Mouse (Mus musculus) intestine, embryonic 15.5 days (tissue): ENCODE results near the gene Lypla2. TPM values are rescaled to one million over a fixed set of nuclear protein-coding genes. Genes with fewer than 3 reads are reported as not detected.

ENCODE experiments used
- ATAC-seq: fragments of 200-750 bp; cut with Nextera tagmentation; 2 replicates; pipeline ENCODE4 v1.8.0; 2017; ENCODE audit warnings: moderate TSS enrichment, moderate library complexity
- H3K27ac ChIP-seq: fragments of 300-500 bp; sonication (generic); 2 replicates; pipeline ENCODE4 v1.5.1; 2015; ENCODE audit warnings: mild to moderate bottlenecking, inconsistent platforms
- H3K27me3 ChIP-seq: fragments of 300-500 bp; sonication (generic); replicated peaks from 2 replicates; pipeline ENCODE4 v1.6.1; 2015; ENCODE audit warnings: inconsistent platforms
- H3K36me3 ChIP-seq: fragments of 300-500 bp; sonication (generic); 2 replicates; pipeline ENCODE4 v1.6.1; 2015; ENCODE audit warnings: inconsistent platforms
- H3K4me1 ChIP-seq: fragments of 300-500 bp; sonication (generic); replicated peaks from 2 replicates; pipeline ENCODE4 v1.6.1; 2015; ENCODE audit warnings: inconsistent platforms
- H3K4me2 ChIP-seq: fragments of 300-500 bp; sonication (generic); replicated peaks from 2 replicates; pipeline ENCODE4 v1.6.1; 2015; ENCODE audit warnings: mild to moderate bottlenecking, inconsistent platforms
- H3K4me3 ChIP-seq: fragments of 300-500 bp; sonication (generic); replicated peaks from 2 replicates; pipeline ENCODE4 v1.5.1; 2015; ENCODE audit warnings: inconsistent platforms
- H3K9ac ChIP-seq: fragments of 300-500 bp; sonication (generic); 2 replicates; pipeline ENCODE4 v1.6.1; 2015; ENCODE audit warnings: inconsistent platforms
- H3K9me3 ChIP-seq: fragments of 300-500 bp; sonication (generic); 2 replicates; pipeline ENCODE4 v1.6.1; 2016; ENCODE audit warnings: inconsistent platforms
- WGBS: fragments of 180-500 bp; shearing (Covaris S2); methylation state at CpG from one replicate; pipeline ENCODE4 v1.1.7; 2015; 5-methylcytosine and 5-hydroxymethylcytosine counted together
- polyA plus RNA-seq: library from polyadenylated mRNA; unstranded; fragments of >200 nt; fragmentation: Nextera tagmentation; extraction: Ambion mirVana; gene quantifications from 2 replicates; pipeline ENCODE4 v1.2.1, GENCODE M21; 2015

Gene Lypla2
- polyA plus RNA-seq: 99.4 and 108 TPM in 2 replicates

DNA sequence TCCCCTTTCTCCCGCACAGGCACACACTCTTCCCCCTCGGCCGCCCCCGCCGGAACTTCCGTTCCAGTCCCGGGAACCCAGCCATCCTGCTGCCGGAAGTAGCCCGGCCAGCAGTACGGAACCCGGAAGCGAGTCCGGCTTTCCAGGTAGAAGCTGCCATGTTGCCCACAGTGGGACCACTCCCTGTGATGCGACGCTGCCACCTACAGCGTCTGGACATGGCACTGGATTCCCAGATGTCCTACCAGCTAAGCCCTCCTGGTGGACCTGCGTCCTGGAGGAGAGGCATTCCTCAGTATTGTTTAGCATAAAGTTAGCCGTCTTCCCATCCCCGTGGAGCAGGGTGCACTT lies at the start of gene Lypla2:
Gene Lypla2 (minus strand): TSS at position 71 of the 351 bp plus-strand sequence.
- 1% methylated on average over 19 of the region's 19 CpGs for WGBS
- peak within 1 kb of the TSS; percentile 74 for H3K27ac ChIP-seq

DNA sequence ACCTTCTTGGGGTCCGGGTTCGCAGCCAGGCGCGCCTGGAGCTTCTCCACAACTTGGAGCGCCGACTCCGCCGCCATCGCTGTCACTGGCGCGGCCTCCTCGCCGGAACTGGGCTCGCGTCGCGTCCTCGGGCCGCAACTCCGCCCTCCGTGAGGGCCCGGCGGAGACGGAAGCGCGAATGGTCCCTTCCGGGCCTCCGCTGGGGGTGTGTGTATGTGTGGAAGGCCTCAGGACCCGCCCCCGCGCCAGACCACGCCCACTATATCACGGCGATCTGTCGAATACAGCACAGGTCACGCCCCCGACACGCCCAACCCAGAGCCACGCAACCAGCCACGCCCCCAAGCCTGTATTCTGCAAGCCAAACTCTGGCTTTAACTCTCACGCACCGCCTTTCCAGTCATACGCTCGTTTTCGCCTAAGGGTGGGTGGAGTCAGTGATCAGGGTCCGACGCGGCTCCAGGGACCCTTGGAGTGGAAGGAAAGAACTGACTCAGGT lies 49.2 kb upstream of the Lypla2 start, which contains the start of gene Eloa:
Gene Eloa (minus strand): TSS at position 215 of the 499 bp plus-strand sequence.
- WGBS: under 1% methylated on average over 47 of the region's 48 CpGs
- H3K27me3 ChIP-seq: no peaks in the 10 kb centered on the region
- peaks cover 11% of the 10 kb centered on the region; the same call in 1 of the 2 replicates for H3K4me1 ChIP-seq
- peak within 1 kb of the TSS; percentile 97 for H3K9ac ChIP-seq
- peak within 1 kb of the TSS; percentile 84 for H3K27ac ChIP-seq
- no peaks in the 10 kb centered on the region for H3K9me3 ChIP-seq
- peak within 1 kb of the TSS; percentile 73 for H3K4me2 ChIP-seq
- ATAC-seq: peak; percentile 100
- no peaks in the 10 kb centered on the region for H3K36me3 ChIP-seq
- H3K4me3 ChIP-seq: peak within 1 kb of the TSS; percentile 78

More for the DNA sequence above, at the start of gene Lypla2:
- Histone ChIP-seq H3K4me3 (peak within 1 kb of the TSS; percentile 94), H3K4me1 (peaks cover 27% of the 10 kb centered on the region), H3K27me3 (no peaks in the 10 kb centered on the region), H3K9ac (peak within 1 kb of the TSS; percentile 95), H3K4me2 (peak within 1 kb of the TSS; percentile 88), H3K9me3 (no peaks in the 10 kb centered on the region), H3K36me3 (peaks cover 36% of the 10 kb centered on the region)
- peak; percentile 89 for ATAC-seq

DNA sequence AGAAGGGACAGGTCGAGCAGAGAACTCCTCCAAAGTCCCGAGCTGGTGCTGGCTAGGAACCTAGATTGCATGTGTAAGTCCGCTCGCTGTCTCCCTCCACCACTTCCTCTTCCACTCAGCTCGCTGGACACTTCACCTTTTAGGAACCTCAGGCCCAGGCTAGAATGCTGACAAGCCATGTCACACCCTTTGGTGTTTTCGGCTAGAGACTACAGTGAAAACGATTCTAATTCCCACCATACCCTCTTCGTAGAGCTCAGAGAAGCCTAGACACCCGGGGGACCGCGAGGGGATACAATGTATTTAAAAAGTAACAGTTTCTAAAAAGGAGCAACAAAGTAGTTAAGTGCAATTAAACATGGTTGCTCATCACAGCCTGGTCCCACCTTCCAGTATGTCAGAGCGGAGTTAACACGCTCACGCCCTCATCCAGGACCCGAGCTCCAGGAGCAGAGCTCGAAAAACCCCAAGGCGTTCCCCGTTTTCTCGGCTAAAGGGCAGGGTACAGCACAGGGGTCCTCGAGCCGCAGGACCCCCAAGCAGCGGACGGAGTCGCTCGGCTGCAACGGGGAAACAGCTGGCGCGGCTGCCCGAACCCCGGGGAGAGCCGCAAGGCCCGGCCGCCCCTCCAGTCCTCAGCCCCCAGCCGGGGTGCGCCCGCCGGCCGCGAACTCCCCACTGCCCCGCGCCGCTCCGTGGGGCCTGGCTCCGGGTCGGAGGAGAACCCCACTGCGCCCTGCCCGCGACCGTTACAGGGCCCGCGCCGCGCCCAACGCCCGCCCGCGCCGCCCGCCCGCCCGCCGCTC lies 48.5 kb upstream of the Lypla2 start:
- WGBS: under 1% methylated on average over 53 of the region's 62 CpGs
- peak overlapping the region; percentile 84 for H3K27ac ChIP-seq
- H3K27me3 ChIP-seq: no peaks in the 10 kb centered on the region

DNA sequence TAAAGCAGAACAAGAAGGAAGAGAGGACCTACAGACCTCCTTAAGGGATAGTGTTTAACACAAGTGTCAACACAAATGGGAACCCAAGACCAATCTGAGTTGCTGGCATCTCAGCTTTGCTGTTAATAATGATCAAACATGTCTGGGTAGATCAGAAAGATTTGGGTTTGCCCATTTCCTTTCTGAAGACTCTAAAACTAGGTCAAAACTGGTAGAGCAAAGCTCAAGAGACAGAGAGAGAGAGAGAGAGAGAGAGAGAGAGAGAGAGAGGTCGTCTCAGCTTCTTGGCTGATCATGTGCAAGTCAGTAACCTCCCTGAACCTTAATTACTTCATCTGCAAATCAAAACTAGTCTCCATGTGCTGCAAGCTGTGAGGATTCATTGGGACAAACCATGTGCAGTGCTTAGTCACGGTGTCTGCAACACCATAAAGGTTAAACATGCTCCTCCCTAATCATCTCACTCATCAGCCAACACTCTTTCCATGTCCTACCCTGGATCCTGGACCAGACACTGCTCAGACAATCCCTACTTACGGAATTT lies 43.7 kb upstream of the Lypla2 start:
- WGBS: 76% methylated on average over 3 of the region's 3 CpGs
- H3K4me2 ChIP-seq: no peak overlapping the region
- H3K27me3 ChIP-seq: no peaks in the 10 kb centered on the region
- H3K4me1 ChIP-seq: peaks cover 11% of the 10 kb centered on the region; the same call in 1 of the 2 replicates
- peaks cover 10% of the 10 kb centered on the region; the same call in 1 of the 2 replicates for H3K36me3 ChIP-seq
- ATAC-seq: no peak
- H3K9ac ChIP-seq: no peak overlapping the region
- no peak overlapping the region for H3K4me3 ChIP-seq
- no peak overlapping the region for H3K27ac ChIP-seq
- no peaks in the 10 kb centered on the region for H3K9me3 ChIP-seq

More for the DNA sequence above, 48.5 kb upstream of the Lypla2 start:
- peak overlapping the region; percentile 73 for H3K4me2 ChIP-seq
- H3K9me3 ChIP-seq: no peaks in the 10 kb centered on the region
- H3K4me1 ChIP-seq: peaks cover 11% of the 10 kb centered on the region; the same call in 1 of the 2 replicates
- no peaks in the 10 kb centered on the region for H3K36me3 ChIP-seq
- peak overlapping the region; percentile 78 for H3K4me3 ChIP-seq
- ATAC-seq: peak; percentile 82
- peak overlapping the region; percentile 97 for H3K9ac ChIP-seq

DNA sequence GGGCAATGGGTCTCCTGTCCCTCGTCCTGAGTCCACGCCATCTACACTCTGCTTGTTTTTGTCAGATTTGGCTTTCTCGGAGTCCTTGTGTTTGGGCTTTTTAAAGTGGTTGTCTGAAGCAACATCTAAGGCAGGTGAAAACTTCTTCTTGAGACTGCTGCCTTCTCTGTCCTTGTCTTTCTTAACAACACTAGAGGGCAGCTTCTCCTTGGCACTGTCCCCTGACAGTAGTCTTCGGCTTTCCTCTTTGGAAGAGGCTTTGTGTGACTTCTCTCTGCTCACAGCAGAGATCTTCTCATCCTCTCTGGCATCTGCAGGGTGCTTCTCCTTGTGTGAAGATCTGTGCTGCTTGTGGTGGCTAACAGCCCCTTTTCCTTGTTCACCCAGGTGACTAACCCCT lies 38.2 kb upstream of the Lypla2 start:
- Histone ChIP-seq H3K27ac (no peak overlapping the region), H3K9me3 (no peaks in the 10 kb centered on the region), H3K9ac (no peak overlapping the region), H3K4me1 (no peaks in the 10 kb centered on the region), H3K4me3 (no peak overlapping the region), H3K4me2 (no peak overlapping the region), H3K36me3 (peaks cover 52% of the 10 kb centered on the region), H3K27me3 (no peaks in the 10 kb centered on the region)
- ATAC-seq: no peak
- 93% methylated on average over 4 of the region's 4 CpGs for WGBS

DNA sequence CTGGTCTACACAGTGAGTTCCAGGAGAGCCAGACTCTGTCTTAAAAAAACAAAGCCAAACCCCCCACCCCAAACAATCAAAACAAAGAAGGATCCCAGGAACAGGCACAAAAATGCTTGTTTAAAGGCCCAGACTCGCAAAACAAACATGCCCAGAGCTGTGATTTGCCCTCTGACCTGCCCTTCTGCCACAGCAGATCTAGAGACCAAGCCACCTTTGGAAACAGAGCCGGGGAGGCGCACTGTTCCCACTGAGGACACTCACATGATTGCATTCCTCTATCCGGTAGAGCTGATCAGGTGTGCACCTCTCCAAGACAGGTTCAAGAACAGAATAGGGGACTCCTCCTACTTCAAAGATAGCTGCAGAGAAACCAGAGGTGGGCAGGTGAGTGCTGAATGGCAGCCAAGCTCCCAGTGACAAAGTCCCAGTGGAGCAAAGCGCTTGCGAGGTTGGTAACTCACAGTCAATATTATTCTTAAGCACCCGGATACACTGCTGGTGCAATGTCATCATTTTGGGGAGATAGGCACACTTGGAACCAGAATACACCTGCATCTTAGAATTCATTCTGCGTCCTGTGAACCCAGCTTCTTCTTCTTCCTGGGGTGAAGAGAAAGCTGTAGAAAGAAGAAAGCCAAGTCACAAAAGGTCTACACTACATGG lies 36.5 kb upstream of the Lypla2 start:
- whole genome bisulfite sequencing: 87% methylated on average over 8 of the region's 8 CpGs
- no peaks in the 10 kb centered on the region for H3K27me3 ChIP-seq
- ATAC-seq: no peak
- no peaks in the 10 kb centered on the region for H3K9me3 ChIP-seq
- H3K27ac ChIP-seq: no peak overlapping the region
- H3K36me3 ChIP-seq: peaks cover 65% of the 10 kb centered on the region
- H3K9ac ChIP-seq: no peak overlapping the region
- no peak overlapping the region for H3K4me2 ChIP-seq
- H3K4me3 ChIP-seq: no peak overlapping the region
- H3K4me1 ChIP-seq: no peaks in the 10 kb centered on the region

DNA sequence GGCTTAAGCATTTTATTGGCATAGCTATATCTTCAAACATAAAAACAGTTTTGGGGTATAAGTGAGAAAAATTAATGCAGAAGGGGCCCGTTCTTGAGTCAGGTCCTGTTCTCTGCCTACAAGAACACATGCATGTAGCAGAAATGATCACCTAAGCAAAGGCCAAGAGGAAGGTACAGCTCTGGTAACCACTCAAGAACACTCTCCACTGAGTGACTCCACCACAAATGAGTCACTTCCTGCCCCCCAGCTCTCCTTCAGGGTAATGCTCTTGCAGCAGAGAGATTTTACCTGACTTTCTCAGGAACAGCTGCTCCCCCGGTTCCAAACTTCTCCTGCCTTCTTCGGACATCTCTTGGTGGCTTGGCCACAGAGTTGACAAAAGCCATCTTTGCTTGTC lies 34.4 kb upstream of the Lypla2 start:
- H3K36me3 ChIP-seq: peaks cover 64% of the 10 kb centered on the region
- 92% methylated on average over 3 of the region's 3 CpGs for WGBS

DNA sequence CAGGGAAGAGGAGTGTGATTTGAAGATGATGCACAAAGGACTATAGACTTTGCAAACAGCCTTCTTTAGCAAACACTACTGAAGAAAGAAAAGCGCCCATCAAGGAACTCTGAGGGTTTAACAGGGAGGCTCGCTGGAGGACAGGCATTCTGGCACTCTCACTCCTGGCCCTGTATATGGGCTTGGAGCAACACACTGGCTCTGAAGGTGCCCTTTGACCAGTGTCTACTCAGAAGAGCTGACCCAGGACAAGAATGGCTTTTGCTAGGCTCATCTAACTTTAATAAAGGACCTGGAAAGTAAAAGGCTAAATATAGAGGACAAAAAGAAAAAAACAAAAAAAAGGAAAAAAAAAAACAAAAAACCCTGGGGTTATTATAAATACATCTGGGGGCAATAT lies 32.5 kb upstream of the Lypla2 start:
- H3K36me3 ChIP-seq: peaks cover 59% of the 10 kb centered on the region
- no peak overlapping the region for H3K4me3 ChIP-seq
- no peaks in the 10 kb centered on the region for H3K4me1 ChIP-seq
- H3K9me3 ChIP-seq: no peaks in the 10 kb centered on the region
- H3K4me2 ChIP-seq: no peak overlapping the region
- no peak overlapping the region for H3K9ac ChIP-seq
- H3K27me3 ChIP-seq: no peaks in the 10 kb centered on the region
- 93% methylated on average over 2 of the region's 2 CpGs for WGBS
- ATAC-seq: no peak
- no peak overlapping the region for H3K27ac ChIP-seq

More for the DNA sequence above, 34.4 kb upstream of the Lypla2 start:
- Histone ChIP-seq H3K4me2 (no peak overlapping the region), H3K9ac (no peak overlapping the region), H3K27ac (no peak overlapping the region), H3K27me3 (no peaks in the 10 kb centered on the region), H3K4me1 (no peaks in the 10 kb centered on the region), H3K9me3 (no peaks in the 10 kb centered on the region), H3K4me3 (no peak overlapping the region)
- no peak for ATAC-seq

DNA sequence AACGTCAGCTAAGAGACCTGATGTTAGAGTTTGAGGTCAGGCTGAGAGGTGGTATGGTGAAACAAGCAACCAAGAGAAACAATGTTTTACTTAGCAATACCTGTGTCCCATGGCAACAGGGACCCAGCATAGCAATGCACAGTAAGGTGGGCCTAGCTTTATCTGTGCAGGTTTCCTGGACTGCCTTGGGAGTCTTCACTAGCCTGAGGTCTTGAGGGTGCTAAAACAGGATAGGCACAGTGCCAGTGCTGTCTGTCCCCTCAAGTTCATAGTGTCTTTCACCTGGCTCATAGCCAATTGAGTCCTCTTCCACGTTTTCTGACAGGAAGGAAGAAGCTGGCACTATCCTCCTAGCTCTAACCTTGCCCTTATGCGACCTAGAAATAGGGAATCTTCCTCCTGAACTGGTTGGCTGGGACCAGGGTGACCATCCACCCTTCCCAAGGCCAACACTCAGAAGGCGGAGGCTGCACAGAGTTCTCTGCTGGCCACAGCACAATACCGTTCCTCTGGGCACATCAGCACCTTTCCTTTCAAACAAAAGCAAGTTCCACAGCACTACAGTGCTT lies 31.8 kb upstream of the Lypla2 start:
- H3K27ac ChIP-seq: no peak overlapping the region
- H3K4me3 ChIP-seq: no peak overlapping the region
- no peaks in the 10 kb centered on the region for H3K4me1 ChIP-seq
- H3K36me3 ChIP-seq: peaks cover 53% of the 10 kb centered on the region
- ATAC-seq: no peak
- no peak overlapping the region for H3K9ac ChIP-seq
- no peak overlapping the region for H3K4me2 ChIP-seq
- no peaks in the 10 kb centered on the region for H3K9me3 ChIP-seq
- 84% methylated on average over 5 of the region's 5 CpGs for whole genome bisulfite sequencing
- no peaks in the 10 kb centered on the region for H3K27me3 ChIP-seq

DNA sequence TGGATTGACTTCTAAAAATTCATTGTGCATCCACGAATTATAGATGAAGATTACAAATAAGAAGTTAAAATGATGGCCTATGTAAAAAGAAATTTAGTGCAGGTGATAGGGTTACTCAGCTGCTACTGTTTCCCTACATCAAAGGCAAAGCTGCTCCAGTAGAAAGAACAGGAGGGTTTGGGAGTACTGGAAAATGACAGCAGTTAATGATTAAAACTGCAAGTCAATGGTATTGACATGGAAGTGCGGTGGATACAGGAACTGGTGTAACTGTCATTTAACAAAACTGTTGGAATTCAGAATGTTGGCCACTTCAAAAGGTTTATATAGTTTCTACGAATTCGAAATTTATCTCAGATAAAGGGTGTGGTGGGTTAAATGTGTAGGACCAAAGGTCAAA lies 22.7 kb upstream of the Lypla2 start:
- Histone ChIP-seq H3K27ac (no peak overlapping the region), H3K9ac (no peak overlapping the region), H3K9me3 (no peaks in the 10 kb centered on the region), H3K4me1 (no peaks in the 10 kb centered on the region), H3K27me3 (no peaks in the 10 kb centered on the region), H3K4me2 (no peak overlapping the region), H3K4me3 (no peak overlapping the region), H3K36me3 (no peaks in the 10 kb centered on the region)
- whole genome bisulfite sequencing: 81% methylated on average over 4 of the region's 4 CpGs
- ATAC-seq: no peak

DNA sequence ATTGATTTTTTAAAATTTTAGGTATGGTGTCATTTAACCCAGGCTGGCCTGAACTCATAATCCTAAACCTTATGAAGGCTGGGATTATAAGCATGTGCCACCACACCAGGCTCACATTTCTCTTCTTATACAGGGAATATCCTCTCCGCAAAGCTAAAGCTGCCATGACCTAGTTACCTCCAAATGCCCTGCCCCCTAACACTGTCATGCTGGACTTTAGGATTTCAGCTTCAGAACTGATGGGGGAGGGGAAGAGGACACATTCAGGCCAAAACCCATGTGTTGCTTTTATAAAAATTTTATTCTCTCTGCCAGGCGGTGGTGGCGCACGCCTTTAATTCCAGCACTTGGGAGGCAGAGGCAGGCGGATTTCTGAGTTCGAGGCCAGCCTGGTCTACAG lies 21.5 kb upstream of the Lypla2 start:
- Histone ChIP-seq H3K9ac (no peak overlapping the region), H3K36me3 (no peaks in the 10 kb centered on the region), H3K27ac (no peak overlapping the region), H3K4me1 (no peaks in the 10 kb centered on the region), H3K9me3 (no peaks in the 10 kb centered on the region), H3K4me3 (no peak overlapping the region), H3K4me2 (no peak overlapping the region), H3K27me3 (no peaks in the 10 kb centered on the region)
- no peak for ATAC-seq
- WGBS: 93% methylated on average over 6 of the region's 6 CpGs

DNA sequence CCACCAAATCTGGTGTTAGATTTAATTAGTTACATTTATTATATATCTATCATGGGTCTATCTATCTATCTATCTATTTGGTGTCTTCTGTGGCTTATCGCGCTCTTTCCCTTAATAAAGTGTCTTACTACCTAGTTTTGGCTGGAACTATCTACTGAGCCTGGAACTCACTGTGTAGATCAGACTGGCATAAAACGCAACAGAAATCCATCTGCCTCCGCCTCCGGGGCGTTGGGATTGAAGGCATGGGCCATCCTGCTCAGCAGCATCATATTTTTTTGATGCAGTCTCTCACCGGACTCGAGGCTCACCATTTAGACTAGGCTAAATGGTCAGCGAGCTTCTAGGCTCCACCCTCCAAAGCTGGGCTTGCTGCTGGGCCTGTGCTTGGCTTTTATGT lies 15.3 kb upstream of the Lypla2 start:
- H3K27me3 ChIP-seq: no peaks in the 10 kb centered on the region
- peaks cover 12% of the 10 kb centered on the region; the same call in 1 of the 2 replicates for H3K36me3 ChIP-seq
- H3K9ac ChIP-seq: peak overlapping the region; percentile 90
- no peak for ATAC-seq
- 63% methylated on average over 9 of the region's 9 CpGs for WGBS
- H3K9me3 ChIP-seq: no peaks in the 10 kb centered on the region
- peak overlapping the region; percentile 85 for H3K4me3 ChIP-seq
- peaks cover 7% of the 10 kb centered on the region for H3K4me1 ChIP-seq
- H3K27ac ChIP-seq: peak overlapping the region; percentile 89
- peak overlapping the region; percentile 71 for H3K4me2 ChIP-seq
